Mouse (Mus musculus) bone marrow macrophage, adult 2 months (primary cell): ENCODE measurements around the gene Wdr54.

Source experiments
- CTCF ChIP-seq: IDR thresholded peaks from 2 replicates; pipeline ENCODE4 v1.5.1; 2012; ENCODE audit warnings: low read depth, mild to moderate bottlenecking, low read length, moderate library complexity
- POLR2A ChIP-seq: IDR thresholded peaks from 2 replicates; pipeline ENCODE4 v1.6.1; 2012; ENCODE audit warnings: mild to moderate bottlenecking, low read depth, low read length, borderline replicate concordance

DNA sequence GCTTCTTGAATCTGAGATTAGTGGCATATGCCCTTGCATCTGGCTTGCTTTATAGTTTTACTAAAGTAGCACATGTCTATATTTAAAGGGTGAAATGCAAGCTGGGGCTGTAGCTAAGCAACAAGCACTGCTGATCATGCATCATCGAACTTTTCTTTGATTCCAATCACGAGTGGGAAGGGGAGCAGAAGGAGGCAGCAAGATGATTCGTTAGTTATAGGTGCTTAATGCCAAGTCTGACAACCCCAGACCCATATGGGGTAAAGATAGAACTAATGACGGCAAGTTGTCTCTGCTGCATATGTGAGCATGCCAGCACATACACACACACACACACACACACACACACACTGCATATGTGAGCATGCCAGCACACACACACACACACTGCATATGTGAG lies 52.0 kb downstream of the Wdr54 start:
- TF ChIP-seq POLR2A = no peak
- no peak for TF ChIP-seq CTCF
